Mouse (Mus musculus) bone marrow macrophage, adult 2 months (primary cell): ENCODE data around the gene Syt7.

ENCODE experiments used
- CTCF ChIP-seq: IDR thresholded peaks from 2 replicates; pipeline ENCODE4 v1.5.1; 2012; ENCODE audit warnings: low read depth, mild to moderate bottlenecking, low read length, moderate library complexity
- POLR2A ChIP-seq: IDR thresholded peaks from 2 replicates; pipeline ENCODE4 v1.6.1; 2012; ENCODE audit warnings: mild to moderate bottlenecking, low read depth, low read length, borderline replicate concordance

DNA sequence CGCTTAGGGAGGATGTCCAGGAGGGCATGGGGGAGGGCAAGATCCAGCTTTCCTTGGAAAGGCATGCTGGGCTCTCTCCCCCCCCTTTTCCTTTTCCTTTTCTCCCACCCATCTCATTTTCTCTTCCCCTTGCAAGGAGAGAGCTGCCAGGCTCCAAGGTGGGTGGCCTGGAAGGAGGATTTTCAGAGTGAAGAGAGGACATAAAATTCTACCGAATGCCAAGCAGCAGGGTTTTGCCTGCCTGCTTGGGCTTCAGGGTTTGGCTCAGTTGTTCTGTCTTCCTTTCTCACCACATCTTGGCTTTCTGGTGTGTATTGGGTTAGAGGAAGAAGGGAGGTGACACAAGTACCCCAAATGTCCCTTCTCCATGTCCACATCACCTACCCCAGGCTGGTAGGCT, 16.0 kb downstream of the Syt7 start:
- no peak for TF ChIP-seq POLR2A
- TF ChIP-seq CTCF = no peak
